Mouse (Mus musculus) bone marrow macrophage, adult 2 months (primary cell): ENCODE data around the gene Nectin1.

Experiments
- CTCF ChIP-seq: IDR thresholded peaks from 2 replicates; pipeline ENCODE4 v1.5.1; 2012; ENCODE audit warnings: low read depth, mild to moderate bottlenecking, low read length, moderate library complexity
- POLR2A ChIP-seq: IDR thresholded peaks from 2 replicates; pipeline ENCODE4 v1.6.1; 2012; ENCODE audit warnings: mild to moderate bottlenecking, low read depth, low read length, borderline replicate concordance

DNA sequence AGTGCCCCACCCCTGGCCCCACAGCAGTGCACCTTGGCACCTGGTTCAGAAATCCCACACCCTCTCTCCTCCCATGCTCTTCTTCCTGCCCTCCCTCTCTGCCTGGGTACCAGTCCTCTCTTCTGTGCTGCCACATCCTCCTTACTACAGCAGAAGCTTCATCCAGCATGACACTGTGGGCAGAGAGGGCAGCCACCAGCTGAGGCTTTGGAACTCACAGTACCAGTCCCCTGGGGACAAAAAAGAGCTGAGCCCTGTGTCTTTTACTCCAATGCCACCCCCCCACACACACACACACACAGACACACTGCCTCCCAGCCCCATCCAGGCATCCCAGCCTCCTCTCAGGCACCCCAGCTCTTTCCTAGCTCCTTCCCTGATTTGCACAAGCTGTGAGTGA, 42.0 kb upstream of the Nectin1 start:
- TF ChIP-seq CTCF (no peak), POLR2A (no peak)
